Mouse (Mus musculus) forebrain, embryonic 15.5 days (tissue): ENCODE measurements around the gene Atp10a. TPM values are rescaled to one million over a fixed set of nuclear protein-coding genes. Genes with fewer than 3 reads are reported as not detected.

Experiments
- ATAC-seq: fragments of 200-750 bp; cut with Nextera tagmentation; replicated peaks from 2 replicates; pipeline ENCODE4 v1.8.0; 2017; ENCODE audit warnings: mild to moderate bottlenecking, moderate TSS enrichment, moderate library complexity
- H3K27ac ChIP-seq: fragments of 300-500 bp; sonication (generic); replicated peaks from 2 replicates; pipeline ENCODE4 v1.5.1; 2015; ENCODE audit warnings: mild to moderate bottlenecking, inconsistent platforms
- H3K27me3 ChIP-seq: fragments of 300-500 bp; sonication (generic); 2 replicates; pipeline ENCODE4 v1.6.1; 2015; ENCODE audit warnings: inconsistent platforms
- H3K36me3 ChIP-seq: fragments of 300-500 bp; sonication (generic); 2 replicates; pipeline ENCODE4 v1.6.1; 2015; ENCODE audit warnings: mild to moderate bottlenecking, inconsistent platforms
- H3K4me1 ChIP-seq: fragments of 300-500 bp; sonication (generic); 2 replicates; pipeline ENCODE4 v1.6.1; 2015; ENCODE audit warnings: inconsistent platforms
- H3K4me2 ChIP-seq: fragments of 300-500 bp; sonication (generic); replicated peaks from 2 replicates; pipeline ENCODE4 v1.6.1; 2015; ENCODE audit warnings: mild to moderate bottlenecking, inconsistent platforms
- H3K4me3 ChIP-seq: fragments of 300-500 bp; sonication (generic); 2 replicates; pipeline ENCODE4 v1.5.1; 2015; ENCODE audit warnings: mild to moderate bottlenecking, inconsistent platforms
- H3K9ac ChIP-seq: fragments of 300-500 bp; sonication (generic); replicated peaks from 2 replicates; pipeline ENCODE4 v1.6.1; 2015; ENCODE audit warnings: mild to moderate bottlenecking, inconsistent platforms
- H3K9me3 ChIP-seq: fragments of 300-500 bp; sonication (generic); 2 replicates; pipeline ENCODE4 v1.6.1; 2016; ENCODE audit warnings: inconsistent platforms
- WGBS: fragments of 180-500 bp; shearing (Covaris S2); methylation state at CpG from one replicate; pipeline ENCODE4 v1.1.7; 2015; ENCODE audit warnings: mixed read lengths; 5-methylcytosine and 5-hydroxymethylcytosine counted together
- polyA plus RNA-seq: library from polyadenylated mRNA; unstranded; fragments of >200 nt; fragmentation: Nextera tagmentation; extraction: Ambion mirVana; gene quantifications from 2 replicates; pipeline ENCODE4 v1.2.1, GENCODE M21; 2015

Atp10a gene
- 1.2 and 1.6 TPM in 2 replicates for polyA plus RNA-seq

DNA sequence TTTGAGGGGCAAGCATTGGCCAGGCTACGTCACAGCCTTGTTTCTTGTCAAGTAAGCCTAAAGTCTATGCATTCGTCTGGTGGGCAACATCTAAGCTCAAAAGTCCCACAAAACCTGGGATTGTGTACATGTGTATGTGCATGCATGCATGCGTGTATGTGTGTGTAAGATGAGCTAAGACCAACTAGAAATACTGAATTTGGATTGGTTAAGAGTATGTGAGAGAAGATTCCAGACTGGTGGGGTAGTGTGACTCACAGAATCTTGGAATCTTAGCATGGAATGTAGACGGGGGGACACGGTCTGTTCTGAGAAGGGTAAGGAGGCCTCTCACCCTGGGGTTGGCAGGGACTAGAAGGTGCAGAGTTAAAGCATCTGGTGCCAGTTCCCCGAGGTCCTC is at the start of gene Atp10a:
Gene Atp10a (plus strand): TSS at position 301 of the 400 bp plus-strand sequence.
- H3K27ac ChIP-seq: no peak within 1 kb of the TSS
- no peak for ATAC-seq
- no peaks in the 10 kb centered on the region for H3K9me3 ChIP-seq
- no peaks in the 10 kb centered on the region for H3K36me3 ChIP-seq
- H3K9ac ChIP-seq: no peak within 1 kb of the TSS
- H3K27me3 ChIP-seq: no peaks in the 10 kb centered on the region
- peaks cover 8% of the 10 kb centered on the region for H3K4me1 ChIP-seq
- no peak within 1 kb of the TSS for H3K4me2 ChIP-seq
- H3K4me3 ChIP-seq: no peak within 1 kb of the TSS
- WGBS: 85% methylated on average over 6 of the region's 6 CpGs

DNA sequence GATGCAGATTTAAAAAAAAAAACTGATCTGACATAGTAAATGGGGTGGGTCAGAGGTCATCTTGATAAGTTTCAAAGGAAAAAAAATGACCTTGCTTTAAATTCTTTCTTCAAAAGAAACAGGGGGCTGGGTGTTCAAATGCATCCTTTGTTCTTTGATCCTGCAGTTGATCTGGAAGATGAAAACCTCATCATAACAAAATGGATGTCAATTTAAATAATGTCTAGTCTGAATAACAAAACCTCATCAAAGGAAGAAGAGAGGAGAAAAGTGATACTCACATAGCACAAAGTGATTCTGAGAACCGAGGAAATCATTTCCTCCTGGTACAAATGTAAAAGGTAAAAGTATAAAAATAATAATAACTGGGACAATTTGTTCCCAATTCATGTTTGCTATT is 37.9 kb upstream of the Atp10a start:
- no peaks in the 10 kb centered on the region for H3K36me3 ChIP-seq
- H3K4me2 ChIP-seq: no peak overlapping the region
- no peak overlapping the region for H3K9ac ChIP-seq
- H3K4me1 ChIP-seq: no peaks in the 10 kb centered on the region
- WGBS: 79% methylated on average over 1 of the region's 1 CpGs
- H3K4me3 ChIP-seq: no peak overlapping the region
- no peaks in the 10 kb centered on the region for H3K27me3 ChIP-seq
- no peaks in the 10 kb centered on the region for H3K9me3 ChIP-seq
- ATAC-seq: no peak
- no peak overlapping the region for H3K27ac ChIP-seq

DNA sequence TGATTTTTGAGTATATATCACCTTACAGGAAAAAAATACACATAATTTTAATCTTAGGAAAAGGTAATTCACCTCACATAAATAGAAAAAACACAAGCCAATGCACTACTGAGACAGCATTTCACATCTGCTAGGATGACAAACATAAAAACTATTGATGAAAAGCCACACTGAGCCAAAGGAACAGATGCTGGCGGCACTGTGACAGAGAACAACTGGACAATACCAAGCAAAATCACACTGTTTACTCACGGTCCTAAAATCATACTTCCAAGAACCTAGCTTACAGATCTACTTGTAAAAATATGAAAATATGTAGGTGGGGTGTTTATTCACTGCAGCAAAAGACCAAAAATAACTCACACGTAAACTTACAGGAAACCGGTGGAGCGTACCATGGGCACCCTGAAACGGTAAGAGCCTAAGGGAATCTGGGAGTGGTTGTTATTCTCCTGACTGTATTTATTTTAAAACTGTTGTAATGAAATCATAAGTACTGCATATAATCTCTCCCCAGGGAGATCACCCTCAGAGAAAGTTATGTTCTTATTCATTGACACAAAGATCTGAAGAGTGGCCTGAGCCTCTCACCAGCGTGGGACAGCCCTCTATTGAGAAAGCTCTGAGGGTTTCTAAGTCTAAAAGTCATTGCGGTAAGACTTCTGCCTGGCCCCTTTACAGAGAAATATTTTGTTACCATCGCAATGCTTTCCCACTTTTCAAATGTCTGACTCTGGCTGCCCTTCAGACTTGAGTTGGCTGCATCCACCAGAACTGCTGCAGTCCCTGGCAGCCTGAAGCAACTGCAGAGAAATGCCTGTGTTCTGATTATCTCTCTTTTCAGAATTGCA is 29.4 kb upstream of the Atp10a start:
- no peak overlapping the region for H3K27ac ChIP-seq
- ATAC-seq: no peak
- H3K9me3 ChIP-seq: no peaks in the 10 kb centered on the region
- 77% methylated on average over 9 of the region's 9 CpGs for WGBS
- H3K4me1 ChIP-seq: no peaks in the 10 kb centered on the region
- no peaks in the 10 kb centered on the region for H3K27me3 ChIP-seq
- H3K36me3 ChIP-seq: no peaks in the 10 kb centered on the region
- no peak overlapping the region for H3K9ac ChIP-seq
- no peak overlapping the region for H3K4me3 ChIP-seq
- no peak overlapping the region for H3K4me2 ChIP-seq

DNA sequence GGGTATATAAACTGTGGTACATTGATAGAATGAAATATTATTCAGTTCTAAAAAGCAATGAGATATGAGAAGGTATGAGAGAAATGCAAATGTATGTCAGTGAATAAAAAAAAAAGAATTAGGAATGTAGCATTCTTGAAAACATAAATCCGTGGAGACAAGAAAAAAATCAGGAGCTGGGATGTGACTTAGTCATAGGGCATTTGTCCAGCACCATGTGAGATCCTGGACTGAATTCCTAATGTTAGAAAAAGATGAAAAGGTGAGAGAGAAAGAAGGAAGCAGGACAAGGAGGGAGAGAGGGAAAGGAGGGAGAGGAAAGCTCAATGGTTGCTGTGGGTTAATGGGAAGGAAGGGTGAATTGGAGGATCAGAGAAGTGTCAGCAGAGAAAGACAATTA is 28.6 kb upstream of the Atp10a start:
- no peaks in the 10 kb centered on the region for H3K27me3 ChIP-seq
- H3K27ac ChIP-seq: no peak overlapping the region
- 71% methylated on average over 1 of the region's 1 CpGs for WGBS
- no peak for ATAC-seq
- H3K36me3 ChIP-seq: no peaks in the 10 kb centered on the region
- no peak overlapping the region for H3K9ac ChIP-seq
- H3K9me3 ChIP-seq: no peaks in the 10 kb centered on the region
- H3K4me1 ChIP-seq: no peaks in the 10 kb centered on the region
- H3K4me2 ChIP-seq: no peak overlapping the region
- H3K4me3 ChIP-seq: no peak overlapping the region

DNA sequence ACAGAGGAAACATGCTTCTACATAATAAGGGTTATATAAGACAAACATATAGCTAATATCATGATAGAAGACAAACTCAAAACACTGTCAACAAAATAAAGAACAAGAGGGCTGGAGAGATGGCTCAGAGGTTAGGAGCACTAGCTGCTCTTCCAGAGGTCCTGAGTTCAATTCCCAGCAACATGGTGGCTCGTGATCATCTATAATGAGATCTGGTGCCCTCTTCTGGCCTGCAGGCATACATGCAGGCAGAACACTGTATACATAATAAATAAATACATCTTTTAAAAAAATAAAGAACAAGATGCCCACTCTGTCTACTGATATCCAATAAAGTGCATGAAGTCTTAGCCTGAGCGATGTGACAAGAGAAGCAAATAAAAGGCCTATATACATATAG is 26.7 kb upstream of the Atp10a start:
- Histone ChIP-seq H3K4me2 (no peak overlapping the region), H3K27ac (no peak overlapping the region), H3K36me3 (no peaks in the 10 kb centered on the region), H3K4me1 (no peaks in the 10 kb centered on the region), H3K9ac (no peak overlapping the region), H3K4me3 (no peak overlapping the region), H3K9me3 (no peaks in the 10 kb centered on the region), H3K27me3 (no peaks in the 10 kb centered on the region)
- ATAC-seq: no peak
- WGBS: 92% methylated on average over 2 of the region's 2 CpGs

DNA sequence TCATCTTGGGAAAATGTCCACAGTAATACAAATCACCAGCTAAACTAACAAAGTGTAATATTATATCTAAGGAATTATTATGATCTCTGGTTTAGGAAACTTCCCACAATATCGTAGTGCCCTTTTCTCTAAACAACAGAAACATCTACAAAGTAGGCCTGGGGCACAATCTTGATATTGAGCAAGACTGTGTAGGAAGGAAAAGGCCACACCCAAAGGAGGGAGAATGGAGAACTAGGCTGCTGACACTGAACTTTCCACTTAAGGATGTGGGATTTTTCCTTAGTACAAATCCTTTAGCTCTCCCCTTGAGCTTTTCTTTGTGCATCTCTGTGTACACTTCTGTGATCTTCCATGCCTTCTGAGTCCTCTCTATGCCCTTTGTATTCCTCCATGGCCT is 22.3 kb upstream of the Atp10a start:
- H3K9me3 ChIP-seq: no peaks in the 10 kb centered on the region
- no peaks in the 10 kb centered on the region for H3K4me1 ChIP-seq
- ATAC-seq: no peak
- no peaks in the 10 kb centered on the region for H3K36me3 ChIP-seq
- H3K4me3 ChIP-seq: no peak overlapping the region
- WGBS: 91% methylated on average over 1 of the region's 1 CpGs
- H3K9ac ChIP-seq: no peak overlapping the region
- no peak overlapping the region for H3K4me2 ChIP-seq
- H3K27ac ChIP-seq: no peak overlapping the region
- H3K27me3 ChIP-seq: no peaks in the 10 kb centered on the region

DNA sequence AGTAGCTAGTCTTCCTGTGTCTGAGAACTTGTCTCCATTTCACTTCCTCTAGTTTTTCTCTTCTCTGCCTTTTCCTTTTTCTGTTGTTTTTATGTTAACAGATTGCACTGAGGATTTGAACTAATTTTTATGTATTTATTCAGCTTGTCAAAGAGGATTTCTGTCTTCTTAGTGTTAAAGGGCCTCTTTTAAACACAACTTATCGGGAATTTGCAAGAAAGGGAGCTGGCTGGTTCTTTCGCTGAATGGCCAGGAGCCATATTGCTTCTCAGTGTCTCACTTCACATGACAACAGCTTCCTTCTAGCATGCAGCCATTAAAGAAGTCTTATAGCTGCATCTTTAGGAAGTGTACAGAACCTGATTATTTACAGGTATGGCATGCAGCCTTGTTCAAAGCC is 16.3 kb upstream of the Atp10a start:
- no peaks in the 10 kb centered on the region for H3K27me3 ChIP-seq
- H3K4me1 ChIP-seq: no peaks in the 10 kb centered on the region
- no peaks in the 10 kb centered on the region for H3K9me3 ChIP-seq
- no peak overlapping the region for H3K9ac ChIP-seq
- ATAC-seq: no peak
- WGBS: 57% methylated on average over 2 of the region's 2 CpGs
- no peaks in the 10 kb centered on the region for H3K36me3 ChIP-seq
- no peak overlapping the region for H3K27ac ChIP-seq
- no peak overlapping the region for H3K4me3 ChIP-seq
- no peak overlapping the region for H3K4me2 ChIP-seq

DNA sequence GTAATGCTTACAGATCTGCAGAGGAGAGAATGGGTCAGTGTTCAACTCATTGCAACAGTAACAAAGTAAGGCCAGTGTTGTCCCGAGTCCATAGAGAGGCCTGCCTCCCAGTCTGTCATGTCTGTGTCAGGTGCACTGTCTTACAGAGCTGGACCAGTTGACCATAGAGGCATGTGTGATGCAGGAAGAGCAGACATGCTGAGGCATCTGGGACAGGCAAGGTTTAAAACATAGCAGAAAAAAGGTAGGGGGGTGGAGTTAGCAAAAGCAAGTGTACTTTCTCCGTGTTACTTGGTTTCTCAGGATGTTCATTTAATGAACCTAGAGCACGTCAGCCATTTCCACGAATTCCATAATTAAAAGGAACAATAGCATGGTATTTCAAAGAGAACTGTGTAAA is 15.5 kb upstream of the Atp10a start:
- no peaks in the 10 kb centered on the region for H3K9me3 ChIP-seq
- no peaks in the 10 kb centered on the region for H3K27me3 ChIP-seq
- H3K36me3 ChIP-seq: no peaks in the 10 kb centered on the region
- no peaks in the 10 kb centered on the region for H3K4me1 ChIP-seq
- no peak overlapping the region for H3K4me2 ChIP-seq
- WGBS: 57% methylated on average over 4 of the region's 4 CpGs
- H3K4me3 ChIP-seq: no peak overlapping the region
- no peak overlapping the region for H3K27ac ChIP-seq
- ATAC-seq: no peak
- H3K9ac ChIP-seq: no peak overlapping the region

DNA sequence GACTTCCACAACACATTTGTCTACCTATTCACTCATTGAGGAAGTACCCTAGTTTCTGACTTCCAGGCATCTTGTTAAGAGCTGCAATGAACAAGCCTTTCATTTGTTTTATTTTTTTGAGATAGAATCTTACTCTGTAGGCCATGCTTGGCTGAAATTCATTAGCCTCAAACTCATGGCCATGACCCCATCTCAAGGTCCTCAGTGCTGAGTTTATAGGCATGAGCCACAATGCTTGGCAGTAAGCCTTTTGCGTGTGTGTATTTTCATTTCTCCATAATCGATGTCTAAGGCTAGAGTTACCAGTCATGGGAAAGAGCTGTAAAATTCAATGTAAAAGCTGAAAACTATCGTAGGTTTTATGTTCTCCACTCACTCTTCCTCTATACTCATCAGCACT is 14.1 kb upstream of the Atp10a start:
- no peak overlapping the region for H3K9ac ChIP-seq

DNA sequence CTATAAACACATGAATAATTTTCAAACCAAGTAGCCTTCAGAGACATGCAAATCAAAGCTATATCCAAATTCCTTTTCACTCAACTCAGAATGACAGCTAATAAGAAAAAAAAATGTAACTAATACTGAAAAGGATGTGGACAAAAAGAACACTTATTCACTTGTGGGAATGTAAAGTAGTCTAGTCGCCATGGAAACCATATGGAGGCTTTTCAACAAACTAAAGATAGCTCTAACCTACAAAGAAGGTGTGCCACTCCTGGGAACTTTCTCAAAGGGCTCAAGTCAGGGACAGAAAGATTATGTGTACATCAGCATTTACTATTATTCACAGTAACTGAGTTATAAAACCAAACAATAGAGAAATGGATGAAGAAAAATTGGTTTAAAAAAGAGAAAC is 8.6 kb upstream of the Atp10a start:
- ATAC-seq: no peak
- no peak overlapping the region for H3K4me2 ChIP-seq
- no peak overlapping the region for H3K4me3 ChIP-seq
- no peaks in the 10 kb centered on the region for H3K27me3 ChIP-seq
- no peaks in the 10 kb centered on the region for H3K36me3 ChIP-seq
- no peak overlapping the region for H3K9ac ChIP-seq
- H3K9me3 ChIP-seq: no peaks in the 10 kb centered on the region
- no peak overlapping the region for H3K27ac ChIP-seq
- no peaks in the 10 kb centered on the region for H3K4me1 ChIP-seq
- WGBS: 69% methylated on average over 1 of the region's 1 CpGs

More for the DNA sequence above, 14.1 kb upstream of the Atp10a start:
- H3K4me3 ChIP-seq: no peak overlapping the region
- no peak overlapping the region for H3K4me2 ChIP-seq
- H3K27ac ChIP-seq: no peak overlapping the region
- no peaks in the 10 kb centered on the region for H3K9me3 ChIP-seq
- WGBS: 88% methylated on average over 3 of the region's 3 CpGs
- no peaks in the 10 kb centered on the region for H3K36me3 ChIP-seq
- no peak for ATAC-seq
- H3K4me1 ChIP-seq: no peaks in the 10 kb centered on the region
- no peaks in the 10 kb centered on the region for H3K27me3 ChIP-seq

DNA sequence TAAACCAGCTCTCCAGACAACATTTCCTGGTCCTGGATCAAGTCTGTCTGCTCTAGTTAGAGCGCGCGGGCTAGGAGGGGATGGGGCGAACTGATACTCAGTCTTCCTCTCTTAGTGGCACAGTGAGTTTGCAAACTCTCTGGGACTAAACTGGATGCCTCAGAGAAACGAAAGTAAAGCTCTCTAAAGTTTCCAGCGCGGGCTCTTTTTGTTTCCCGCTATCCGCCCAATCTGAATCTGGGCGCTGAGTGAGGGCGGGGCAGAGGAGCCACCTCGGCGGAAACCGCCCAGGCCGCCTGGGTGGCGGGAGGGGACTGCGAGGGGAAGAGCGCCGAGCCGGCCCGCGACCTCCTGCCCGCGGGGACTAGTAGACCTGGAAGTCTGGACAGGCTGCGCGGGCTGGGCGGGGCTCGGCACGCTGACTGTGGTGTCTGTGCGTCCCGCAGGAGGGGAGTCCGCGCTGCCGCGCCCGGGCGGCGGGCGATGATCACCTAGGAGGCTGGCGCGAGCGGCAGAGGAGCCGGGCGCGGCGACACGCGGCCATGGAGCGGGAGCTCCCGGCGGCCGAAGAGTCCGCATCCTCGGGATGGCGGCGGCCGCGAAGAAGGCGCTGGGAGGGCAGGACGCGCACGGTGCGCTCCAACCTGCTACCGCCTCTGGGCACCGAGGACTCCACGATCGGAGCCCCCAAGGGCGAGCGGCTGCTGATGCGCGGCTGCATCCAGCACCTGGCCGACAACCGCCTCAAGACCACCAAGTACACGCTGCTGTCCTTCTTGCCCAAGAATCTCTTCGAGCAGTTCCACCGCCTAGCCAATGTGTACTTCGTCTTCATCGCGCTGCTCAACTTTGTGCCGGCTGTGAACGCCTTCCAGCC is 2.2 kb downstream of the Atp10a start:
- WGBS: under 1% methylated on average over 60 of the region's 81 CpGs
- no peak overlapping the region for H3K27ac ChIP-seq
- peak overlapping the region; percentile 72 for H3K4me3 ChIP-seq

DNA sequence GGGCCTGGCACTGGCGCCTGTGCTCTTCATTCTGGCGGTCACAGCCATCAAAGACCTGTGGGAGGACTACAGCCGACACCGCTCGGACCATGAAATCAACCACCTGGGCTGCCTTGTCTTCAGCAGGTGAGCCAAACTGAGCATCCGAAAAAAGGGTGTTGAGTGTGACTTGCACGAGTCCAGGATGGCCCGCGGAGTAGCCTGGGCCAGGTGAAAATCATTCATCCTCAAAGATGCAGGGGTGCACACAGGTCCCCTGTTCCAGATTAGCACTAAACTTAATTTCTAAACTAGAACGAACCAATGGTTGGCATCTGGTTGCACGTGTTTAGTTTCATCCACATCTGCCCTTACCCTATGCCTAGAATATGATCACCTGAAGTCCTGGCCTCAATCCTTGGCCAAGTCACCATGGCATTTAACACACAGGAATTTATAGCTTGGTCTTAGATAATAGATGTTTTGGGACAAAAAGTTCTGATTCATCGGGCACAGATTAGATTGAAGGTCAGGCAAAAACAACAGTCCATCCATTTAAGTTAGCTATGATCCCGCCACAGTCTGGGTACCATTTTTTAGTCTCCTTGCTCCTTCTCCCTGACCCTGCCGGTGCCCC is 2.9 kb downstream of the Atp10a start:
- ATAC-seq: no peak; the same call in none of the 2 replicates
- WGBS: 22% methylated on average over 14 of the region's 14 CpGs
- peaks cover 8% of the 10 kb centered on the region for H3K4me1 ChIP-seq
- H3K27me3 ChIP-seq: no peaks in the 10 kb centered on the region
- peak overlapping the region; percentile 94 for H3K4me2 ChIP-seq
- peak overlapping the region; percentile 70 for H3K9ac ChIP-seq
- H3K27ac ChIP-seq: no peak overlapping the region
- no peaks in the 10 kb centered on the region for H3K36me3 ChIP-seq
- H3K9me3 ChIP-seq: no peaks in the 10 kb centered on the region
- H3K4me3 ChIP-seq: peak overlapping the region; percentile 72

More for the DNA sequence above, 2.2 kb downstream of the Atp10a start:
- H3K4me2 ChIP-seq: peak overlapping the region; percentile 94
- H3K9ac ChIP-seq: peak overlapping the region; percentile 70
- peaks cover 8% of the 10 kb centered on the region for H3K4me1 ChIP-seq
- H3K27me3 ChIP-seq: no peaks in the 10 kb centered on the region
- H3K36me3 ChIP-seq: no peaks in the 10 kb centered on the region
- no peaks in the 10 kb centered on the region for H3K9me3 ChIP-seq
- ATAC-seq: peak; percentile 90
